Mouse (Mus musculus): ENCODE measurements around the gene Ankrd27.
A peak's percentile ranks its signal among the peaks of the same experiment; 100 is the strongest.

The Ankrd27 gene

GRCm38 (mm10) chr7:35609245-35609644 is 23.2 kb downstream of the Ankrd27 start:
- no peak overlapping the region for H3K4me3 ChIP-seq (replicated peaks; ENCODE audit: low read length)
- H3K36me3 ChIP-seq (ENCODE audit: insufficient read depth, low read length), result peaks cover 82% of the 10 kb centered on the region
- H3K27me3 ChIP-seq (ENCODE audit: insufficient read depth, low read length), result no peaks in the 10 kb centered on the region
- TF ChIP-seq CTCF (conservative IDR thresholded peaks at IDR 0.05; ENCODE audit: low read length), result no peak
- no peak for TF ChIP-seq NANOG (IDR thresholded peaks at IDR 0.05; ENCODE audit: borderline replicate concordance, low read length)
- no peak for TF ChIP-seq POU5F1 (IDR thresholded peaks at IDR 0.05; ENCODE audit: borderline replicate concordance, low read length)
- H3K4me1 ChIP-seq (replicated peaks; ENCODE audit: low read depth, low read length), result no peaks in the 10 kb centered on the region
- peaks cover 7% of the 10 kb centered on the region; the same call in 1 of the 2 replicates for H3K9me3 ChIP-seq (ENCODE audit: low read length)

- Histone ChIP-seq H3K36me3 (ENCODE audit: insufficient read depth, low read length) (peaks cover 93% of the 10 kb centered on the region), H3K9me3 (ENCODE audit: low read length) (no peaks in the 10 kb centered on the region), H3K4me1 (replicated peaks; ENCODE audit: low read depth, low read length) (peaks cover 45% of the 10 kb centered on the region), H3K4me3 (replicated peaks; ENCODE audit: low read length) (no peak overlapping the region), H3K27me3 (ENCODE audit: insufficient read depth, low read length) (no peaks in the 10 kb centered on the region)
- TF ChIP-seq POU5F1 (IDR thresholded peaks at IDR 0.05; ENCODE audit: borderline replicate concordance, low read length) (no peak), NANOG (IDR thresholded peaks at IDR 0.05; ENCODE audit: borderline replicate concordance, low read length) (no peak), CTCF (conservative IDR thresholded peaks at IDR 0.05; ENCODE audit: low read length) (no peak)
Measured at GRCm38 (mm10) chr7:35617513-35617912, 31.5 kb downstream of the Ankrd27 start.

GRCm38 (mm10) chr7:35622626-35623025 is 36.6 kb downstream of the Ankrd27 start:
- Histone ChIP-seq H3K9me3 (ENCODE audit: low read length) (no peaks in the 10 kb centered on the region), H3K4me3 (replicated peaks; ENCODE audit: low read length) (no peak overlapping the region), H3K27me3 (ENCODE audit: insufficient read depth, low read length) (no peaks in the 10 kb centered on the region), H3K36me3 (ENCODE audit: insufficient read depth, low read length) (peaks cover 82% of the 10 kb centered on the region), H3K4me1 (replicated peaks; ENCODE audit: low read depth, low read length) (peaks cover 63% of the 10 kb centered on the region)
- TF ChIP-seq POU5F1 (IDR thresholded peaks at IDR 0.05; ENCODE audit: borderline replicate concordance, low read length) (no peak), NANOG (IDR thresholded peaks at IDR 0.05; ENCODE audit: borderline replicate concordance, low read length) (no peak), CTCF (conservative IDR thresholded peaks at IDR 0.05; ENCODE audit: low read length) (no peak)

- H3K4me3 ChIP-seq (replicated peaks; ENCODE audit: low read length), result no peak overlapping the region
- H3K4me1 ChIP-seq (replicated peaks; ENCODE audit: low read depth, low read length), result peaks cover 48% of the 10 kb centered on the region
- H3K36me3 ChIP-seq (ENCODE audit: insufficient read depth, low read length), result peaks cover 81% of the 10 kb centered on the region
- H3K9me3 ChIP-seq (ENCODE audit: low read length), result no peaks in the 10 kb centered on the region
- no peaks in the 10 kb centered on the region for H3K27me3 ChIP-seq (ENCODE audit: insufficient read depth, low read length)
- TF ChIP-seq NANOG (IDR thresholded peaks at IDR 0.05; ENCODE audit: borderline replicate concordance, low read length), result no peak
- TF ChIP-seq POU5F1 (IDR thresholded peaks at IDR 0.05; ENCODE audit: borderline replicate concordance, low read length), result no peak
- peak; percentile 56 for TF ChIP-seq CTCF (conservative IDR thresholded peaks at IDR 0.05; ENCODE audit: low read length)
Measured at GRCm38 (mm10) chr7:35626038-35626437, 40.0 kb downstream of the Ankrd27 start.

GRCm38 (mm10) chr7:35627371-35627770 is 41.3 kb downstream of the Ankrd27 start:
- H3K4me1 ChIP-seq (replicated peaks; ENCODE audit: low read depth, low read length), result peaks cover 44% of the 10 kb centered on the region
- H3K27me3 ChIP-seq (ENCODE audit: insufficient read depth, low read length), result no peaks in the 10 kb centered on the region
- no peak for TF ChIP-seq CTCF (conservative IDR thresholded peaks at IDR 0.05; ENCODE audit: low read length)
- TF ChIP-seq NANOG (IDR thresholded peaks at IDR 0.05; ENCODE audit: borderline replicate concordance, low read length), result no peak
- H3K4me3 ChIP-seq (replicated peaks; ENCODE audit: low read length), result no peak overlapping the region
- no peaks in the 10 kb centered on the region for H3K9me3 ChIP-seq (ENCODE audit: low read length)
- peaks cover 79% of the 10 kb centered on the region for H3K36me3 ChIP-seq (ENCODE audit: insufficient read depth, low read length)

- H3K4me1 ChIP-seq (replicated peaks; ENCODE audit: low read depth, low read length), result peaks cover 38% of the 10 kb centered on the region
- no peaks in the 10 kb centered on the region for H3K9me3 ChIP-seq (ENCODE audit: low read length)
- TF ChIP-seq CTCF (conservative IDR thresholded peaks at IDR 0.05; ENCODE audit: low read length) (peak; percentile 93), NANOG (IDR thresholded peaks at IDR 0.05; ENCODE audit: borderline replicate concordance, low read length) (no peak)
- H3K27me3 ChIP-seq (ENCODE audit: insufficient read depth, low read length), result no peaks in the 10 kb centered on the region
- peaks cover 79% of the 10 kb centered on the region for H3K36me3 ChIP-seq (ENCODE audit: insufficient read depth, low read length)
- H3K4me3 ChIP-seq (replicated peaks; ENCODE audit: low read length), result no peak overlapping the region
Measured at GRCm38 (mm10) chr7:35628496-35628895, 42.5 kb downstream of the Ankrd27 start.

- Histone ChIP-seq H3K36me3 (ENCODE audit: insufficient read depth, low read length) (peaks cover 73% of the 10 kb centered on the region), H3K4me1 (replicated peaks; ENCODE audit: low read depth, low read length) (peaks cover 2% of the 10 kb centered on the region), H3K4me3 (replicated peaks; ENCODE audit: low read length) (no peak overlapping the region), H3K9me3 (ENCODE audit: low read length) (no peaks in the 10 kb centered on the region), H3K27me3 (ENCODE audit: insufficient read depth, low read length) (no peaks in the 10 kb centered on the region)
- TF ChIP-seq CTCF (conservative IDR thresholded peaks at IDR 0.05; ENCODE audit: low read length), result peak; percentile 64
- no peak for TF ChIP-seq POU5F1 (IDR thresholded peaks at IDR 0.05; ENCODE audit: borderline replicate concordance, low read length)
Measured at GRCm38 (mm10) chr7:35636229-35636628, 50.2 kb downstream of the Ankrd27 start.

- H3K36me3 ChIP-seq (ENCODE audit: insufficient read depth, low read length), result peaks cover 73% of the 10 kb centered on the region
- H3K4me3 ChIP-seq (replicated peaks; ENCODE audit: low read length), result no peak overlapping the region
- no peaks in the 10 kb centered on the region for H3K4me1 ChIP-seq (replicated peaks; ENCODE audit: low read depth, low read length)
- H3K9me3 ChIP-seq (ENCODE audit: low read length), result no peaks in the 10 kb centered on the region
- TF ChIP-seq POU5F1 (IDR thresholded peaks at IDR 0.05; ENCODE audit: borderline replicate concordance, low read length) (no peak), CTCF (conservative IDR thresholded peaks at IDR 0.05; ENCODE audit: low read length) (no peak), NANOG (IDR thresholded peaks at IDR 0.05; ENCODE audit: borderline replicate concordance, low read length) (no peak)
- H3K27me3 ChIP-seq (ENCODE audit: insufficient read depth, low read length), result no peaks in the 10 kb centered on the region
Measured at GRCm38 (mm10) chr7:35636874-35637273, 50.8 kb downstream of the Ankrd27 start.

- Histone ChIP-seq H3K4me3 (replicated peaks; ENCODE audit: low read length) (no peak overlapping the region), H3K36me3 (ENCODE audit: insufficient read depth, low read length) (peaks cover 86% of the 10 kb centered on the region), H3K9me3 (ENCODE audit: low read length) (no peaks in the 10 kb centered on the region), H3K27me3 (ENCODE audit: insufficient read depth, low read length) (no peaks in the 10 kb centered on the region), H3K4me1 (replicated peaks; ENCODE audit: low read depth, low read length) (no peaks in the 10 kb centered on the region)
- TF ChIP-seq NANOG (IDR thresholded peaks at IDR 0.05; ENCODE audit: borderline replicate concordance, low read length), result no peak
- no peak for TF ChIP-seq POU5F1 (IDR thresholded peaks at IDR 0.05; ENCODE audit: borderline replicate concordance, low read length)
- TF ChIP-seq CTCF (conservative IDR thresholded peaks at IDR 0.05; ENCODE audit: low read length), result no peak
Measured at GRCm38 (mm10) chr7:35640072-35640471, 54.0 kb downstream of the Ankrd27 start.

Measured in E14TG2a.4 (cell line).